Mouse (Mus musculus): ENCODE results near the gene C130060K24Rik. TPM values are rescaled to one million over a fixed set of nuclear protein-coding genes. Genes with fewer than 3 reads are reported as not detected.

C130060K24Rik gene
- under 1 TPM; 0.28 to 0.32 TPM for total RNA-seq (2021)

GRCm38 (mm10) chr6:65380918-65381772 lies at the start of gene C130060K24Rik:
C130060K24Rik (plus strand) TSS chr6:65381105.
- DNase-seq, result no peak

GRCm38 (mm10) chr6:65334246-65334645 lies 46.7 kb upstream of the C130060K24Rik start:
- DNase-seq, result no peak

DNA sequence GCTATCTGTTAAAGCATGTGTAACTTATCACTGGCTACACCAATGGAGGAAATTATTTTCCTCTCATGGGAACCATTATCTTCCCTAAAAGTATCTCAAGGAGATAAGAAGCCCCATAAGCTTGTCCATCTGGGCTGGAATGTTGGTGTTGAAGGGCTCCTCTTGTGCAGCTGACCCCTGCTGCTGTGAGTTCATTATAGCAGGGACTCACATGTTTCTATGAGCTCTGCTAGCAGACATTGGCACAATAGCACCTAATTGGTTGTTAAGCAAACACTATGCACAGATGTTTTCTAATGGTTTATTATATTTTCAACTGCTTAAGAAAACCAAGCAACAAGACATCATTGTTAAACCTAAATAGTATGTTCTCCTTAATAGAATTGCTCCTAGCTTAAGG lies 41.5 kb upstream of the C130060K24Rik start:
- DNase-seq, result no peak

DNA sequence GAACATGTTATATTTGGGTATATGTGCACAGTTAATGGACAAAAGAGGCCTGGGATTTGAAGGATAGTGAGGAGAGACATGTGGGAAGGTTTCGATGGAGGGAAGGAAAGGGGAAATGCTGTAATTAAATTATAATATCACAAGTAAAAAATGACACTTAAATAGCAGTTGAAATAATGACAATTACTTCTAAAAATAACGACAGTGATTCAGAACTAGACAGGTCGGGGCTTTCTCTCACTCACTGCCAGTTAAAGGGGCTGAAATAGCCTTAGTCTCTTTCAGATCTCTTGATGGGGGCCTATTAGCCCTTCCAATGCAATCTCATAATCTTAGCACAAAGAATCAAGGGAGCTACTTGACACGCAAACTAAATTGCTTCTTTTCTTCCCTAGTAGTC lies 39.5 kb upstream of the C130060K24Rik start:
- no peak for DNase-seq

- no peak for DNase-seq
Observed at GRCm38 (mm10) chr6:65347736-65348135, 33.2 kb upstream of the C130060K24Rik start.

DNA sequence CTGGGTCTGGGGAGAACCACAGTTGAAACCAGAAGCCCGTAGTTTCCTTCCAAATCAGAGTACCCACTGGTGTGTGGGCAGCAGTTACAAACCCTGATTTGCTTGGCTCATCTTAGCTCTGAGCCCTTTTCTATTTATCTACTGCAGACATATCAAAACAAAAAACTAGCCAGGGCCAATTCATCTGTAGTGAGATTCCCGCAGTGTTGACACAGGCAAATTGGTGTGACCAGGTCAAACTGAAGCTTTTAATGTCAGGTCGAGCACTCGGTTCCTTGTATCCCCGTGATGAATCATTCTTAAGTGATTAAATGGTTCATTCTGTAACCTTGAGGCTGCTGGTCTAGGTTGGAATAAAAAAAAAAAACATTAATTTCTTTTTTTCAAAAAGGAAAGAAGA lies 32.6 kb upstream of the C130060K24Rik start:
- no peak for DNase-seq

DNA sequence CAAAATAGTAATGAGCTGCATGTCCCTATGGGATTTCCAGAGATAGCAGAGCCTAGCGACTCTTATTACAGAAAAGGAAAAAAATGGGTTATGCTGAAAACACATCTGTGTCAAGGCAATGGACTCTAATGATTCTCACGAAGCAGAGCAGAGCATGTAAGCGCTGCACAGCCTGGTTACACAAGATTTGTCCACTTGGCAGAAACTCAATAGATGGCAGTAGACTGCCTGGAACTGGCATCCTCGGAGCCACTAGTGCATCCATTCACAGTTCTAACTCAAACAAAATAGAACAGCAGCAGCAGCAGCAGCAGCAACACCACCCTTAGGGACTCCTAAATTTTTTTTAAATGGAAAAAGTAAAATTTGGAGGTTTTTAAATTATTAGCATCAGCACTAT lies 29.3 kb upstream of the C130060K24Rik start:
- no peak for DNase-seq

DNA sequence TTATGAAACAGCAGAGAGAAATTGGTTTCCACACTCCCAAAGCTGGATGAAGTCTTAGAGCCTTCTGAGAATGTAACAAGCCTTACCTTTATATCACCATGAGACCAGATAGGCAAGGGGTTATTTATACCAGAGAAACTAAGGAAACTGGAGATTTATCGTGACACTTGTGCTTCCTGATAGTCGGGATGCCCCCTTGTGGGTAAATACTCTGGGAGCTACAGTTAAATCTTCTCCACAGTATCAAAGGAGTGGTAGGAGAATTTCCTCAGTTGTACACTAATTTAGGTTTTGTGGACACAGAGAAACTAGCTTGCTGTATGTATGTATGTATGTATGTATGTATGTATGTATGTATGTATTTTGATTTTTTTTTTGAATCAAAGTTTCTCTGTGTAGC lies 5.0 kb upstream of the C130060K24Rik start:
- DNase-seq, result no peak

DNA sequence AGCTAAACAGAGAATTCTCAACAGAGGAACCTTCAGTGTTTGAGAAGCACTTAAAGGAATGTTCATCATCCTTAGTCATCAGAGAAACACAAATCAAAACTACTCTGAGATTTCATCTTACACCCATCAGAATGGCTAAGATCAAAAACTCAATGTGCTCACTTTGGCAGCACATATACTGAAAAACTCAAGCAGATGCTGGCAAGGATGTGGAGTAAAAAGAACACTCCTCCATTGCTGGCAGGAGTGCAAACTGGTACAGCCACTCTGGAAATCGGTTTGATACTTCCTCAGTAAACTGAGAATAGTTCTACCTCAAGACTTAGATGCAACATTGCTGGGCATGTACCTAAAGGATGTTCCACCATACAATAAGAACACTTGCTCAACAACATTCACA lies 41.0 kb downstream of the C130060K24Rik start:
- no peak for DNase-seq

DNA sequence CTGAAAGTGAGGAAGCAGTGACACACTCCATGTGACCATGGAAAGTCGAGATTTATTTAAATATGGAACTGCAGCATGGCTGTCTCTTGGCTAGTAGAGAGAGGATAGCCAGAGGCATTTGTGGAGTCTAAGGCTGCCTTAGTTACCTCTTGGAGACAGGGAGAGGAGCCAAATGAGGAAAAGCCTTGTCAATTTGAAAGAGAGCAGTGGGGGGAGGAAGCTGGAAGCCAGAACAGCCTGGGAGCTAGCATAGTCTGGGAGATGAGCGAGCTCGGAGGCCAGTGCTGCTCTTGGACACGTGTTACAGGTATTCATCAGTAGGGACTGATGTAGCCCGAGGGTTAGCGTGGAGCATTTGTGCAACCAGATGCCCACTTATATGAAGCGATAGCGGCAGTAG lies 46.2 kb downstream of the C130060K24Rik start:
- no peak for DNase-seq

DNA sequence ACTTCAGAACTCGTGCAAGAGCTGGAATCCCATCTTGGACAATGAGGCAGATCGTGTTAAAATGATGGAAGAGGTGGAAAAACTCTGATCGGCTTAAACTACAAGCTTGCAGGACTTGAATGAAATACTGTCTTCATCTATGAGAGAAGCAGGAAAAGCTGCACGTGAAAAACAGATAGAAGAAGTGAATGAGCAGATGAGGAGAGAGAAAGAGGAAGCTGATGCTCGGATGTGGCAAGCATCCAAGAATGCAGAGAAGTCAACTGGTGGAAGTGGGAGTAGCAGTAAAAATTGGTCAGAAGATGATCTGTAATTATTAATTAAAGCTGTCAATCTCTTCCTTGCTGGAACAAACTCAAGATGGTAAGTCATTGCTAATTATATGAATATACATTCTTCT lies 52.3 kb downstream of the C130060K24Rik start:
- DNase-seq, result no peak

GRCm38 (mm10) chr6:65453465-65453864 lies 72.6 kb downstream of the C130060K24Rik start:
- no peak for DNase-seq

DNA sequence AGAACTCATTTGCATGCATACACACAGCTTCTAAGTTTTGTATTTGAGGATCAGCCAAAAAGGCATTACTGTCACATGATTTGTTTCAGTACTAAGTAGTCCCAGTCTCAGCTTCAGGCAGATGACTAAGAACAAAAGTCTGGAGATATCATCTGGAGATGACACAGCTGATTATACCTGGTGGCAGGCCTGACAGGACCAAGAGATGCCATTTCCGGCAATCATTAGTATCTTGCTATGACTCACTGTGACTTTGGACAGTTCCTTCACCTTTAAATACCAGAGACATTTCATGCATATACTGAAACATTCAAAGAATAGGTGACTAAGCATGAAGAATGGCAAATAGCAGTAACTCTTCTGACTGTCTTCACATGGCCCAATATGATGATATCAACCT lies 84.4 kb downstream of the C130060K24Rik start:
- no peak for DNase-seq

- DNase-seq, result no peak
Observed at GRCm38 (mm10) chr6:65470320-65470719, 89.4 kb downstream of the C130060K24Rik start.

- no peak for DNase-seq
Observed at GRCm38 (mm10) chr6:65472455-65472854, 91.5 kb downstream of the C130060K24Rik start.

GRCm38 (mm10) chr6:65498786-65499185 lies 117.9 kb downstream of the C130060K24Rik start:
- DNase-seq, result no peak

Other genes starting within 250 kb of the C130060K24Rik start
- gene Hpgds, start 236.2 kb upstream of the C130060K24Rik start, total RNA-seq (2021), result 1 to 10 TPM; 3.9 to 4.5 TPM
- gene Tnip3, start 144.2 kb downstream of the C130060K24Rik start, total RNA-seq (2021), result not detected